Mouse (Mus musculus) intestine, postnatal 0 days (tissue): ENCODE data around the gene Hnrnpk. TPM values are rescaled to one million over a fixed set of nuclear protein-coding genes. Genes with fewer than 3 reads are reported as not detected.

Experiments
- ATAC-seq: fragments of 200-750 bp; cut with Nextera tagmentation; 2 replicates; pipeline ENCODE4 v1.8.0; 2017; ENCODE audit warnings: mild to moderate bottlenecking, moderate TSS enrichment, moderate library complexity
- H3K27ac ChIP-seq: fragments of 300-500 bp; sonication (generic); 2 replicates; pipeline ENCODE4 v1.5.1; 2014; ENCODE audit warnings: mild to moderate bottlenecking, low read depth, low read length, moderate library complexity
- H3K27me3 ChIP-seq: fragments of 300-500 bp; sonication (generic); replicated peaks from 2 replicates; pipeline ENCODE4 v1.6.1; 2014; ENCODE audit warnings: low read length, mixed read lengths; ENCODE audit not compliant: control insufficient read depth, insufficient read depth
- H3K36me3 ChIP-seq: fragments of 300-500 bp; sonication (generic); 2 replicates; pipeline ENCODE4 v1.6.1; 2014; ENCODE audit warnings: mild to moderate bottlenecking, moderate library complexity; ENCODE audit not compliant: control insufficient read depth, insufficient read depth
- H3K4me1 ChIP-seq: fragments of 300-500 bp; sonication (generic); replicated peaks from 2 replicates; pipeline ENCODE4 v1.6.1; 2014; ENCODE audit warnings: antibody characterized with exemption, low read length, mixed read lengths; ENCODE audit not compliant: control insufficient read depth, insufficient read depth
- H3K4me2 ChIP-seq: fragments of 300-500 bp; sonication (generic); replicated peaks from 2 replicates; pipeline ENCODE4 v1.6.1; 2014; ENCODE audit warnings: low read depth, mild to moderate bottlenecking, moderate library complexity
- H3K4me3 ChIP-seq: fragments of 300-500 bp; sonication (generic); 2 replicates; pipeline ENCODE4 v1.5.1; 2014; ENCODE audit warnings: low read depth, low read length
- H3K9ac ChIP-seq: fragments of 300-500 bp; sonication (generic); 2 replicates; pipeline ENCODE4 v1.6.1; 2014; ENCODE audit warnings: mild to moderate bottlenecking, low read depth, low read length
- H3K9me3 ChIP-seq: fragments of 300-500 bp; sonication (generic); 2 replicates; pipeline ENCODE4 v1.6.1; 2016; ENCODE audit warnings: mixed run types; ENCODE audit not compliant: control insufficient read depth
- CTCF ChIP-seq: sonication (generic); IDR thresholded peaks from 2 replicates; pipeline ENCODE4 v1.5.1; 2016; ENCODE audit warnings: low read depth, mild to moderate bottlenecking, control low read depth, antibody characterized with exemption, moderate library complexity
- WGBS: fragments of 180-500 bp; shearing (Covaris S2); extraction: QIAGEN DNeasy Blood & Tissue Kit; methylation state at CpG from one replicate; pipeline ENCODE4 v1.1.7; 2014; 5-methylcytosine and 5-hydroxymethylcytosine counted together
- polyA plus RNA-seq: library from polyadenylated mRNA; unstranded; fragments of >200 nt; fragmentation: Nextera tagmentation; extraction: Ambion mirVana; gene quantifications from 2 replicates; pipeline ENCODE4 v1.2.1, GENCODE M21; 2015

Gene Hnrnpk
- polyA plus RNA-seq, 1 experiment from 2014 or later: 424 TPM

GRCm38 (mm10) chr13:58415374-58415773 lies 12.2 kb upstream of the Hnrnpk start:
- Histone ChIP-seq H3K36me3 (peaks cover 9% of the 10 kb centered on the region; the same call in 1 of the 2 replicates), H3K27me3 (no peaks in the 10 kb centered on the region), H3K27ac (no peak overlapping the region), H3K4me2 (no peak overlapping the region), H3K9ac (no peak overlapping the region), H3K9me3 (no peaks in the 10 kb centered on the region), H3K4me3 (no peak overlapping the region), H3K4me1 (no peaks in the 10 kb centered on the region)
- no peak for TF ChIP-seq CTCF
- WGBS: 59% methylated on average over 6 of the region's 6 CpGs
- no peak for ATAC-seq

DNA sequence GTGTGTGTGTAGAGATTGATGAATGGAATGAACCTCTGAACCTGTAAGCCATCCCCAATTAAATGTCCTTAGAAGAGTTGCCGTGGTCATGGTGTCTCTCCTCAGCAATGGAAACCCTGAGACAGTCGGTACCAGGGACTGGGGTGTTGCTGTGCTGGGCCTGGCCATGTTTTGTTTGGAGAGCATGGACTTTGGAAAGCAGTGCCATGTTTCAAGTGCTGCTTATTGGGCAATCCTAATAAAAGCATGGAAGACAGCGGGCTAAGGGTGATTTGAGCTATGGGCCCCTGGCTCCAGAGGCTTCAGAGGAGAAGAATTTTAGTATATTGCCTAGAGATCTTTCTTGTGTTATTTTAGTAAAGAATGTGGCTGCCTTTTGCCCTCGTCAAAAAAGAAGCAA lies 7.9 kb upstream of the Hnrnpk start:
- no peak for ATAC-seq
- no peaks in the 10 kb centered on the region for H3K9me3 ChIP-seq
- 78% methylated on average over 4 of the region's 4 CpGs for WGBS
- H3K9ac ChIP-seq: no peak overlapping the region
- no peak overlapping the region for H3K4me2 ChIP-seq
- H3K4me1 ChIP-seq: no peaks in the 10 kb centered on the region
- no peak for TF ChIP-seq CTCF
- no peak overlapping the region for H3K4me3 ChIP-seq
- no peak overlapping the region for H3K27ac ChIP-seq
- H3K36me3 ChIP-seq: peaks cover 16% of the 10 kb centered on the region
- H3K27me3 ChIP-seq: no peaks in the 10 kb centered on the region

- peak; percentile 51 for ATAC-seq
- Histone ChIP-seq H3K9me3 (no peaks in the 10 kb centered on the region), H3K27me3 (no peaks in the 10 kb centered on the region), H3K4me2 (peak overlapping the region; percentile 75), H3K4me1 (no peaks in the 10 kb centered on the region), H3K9ac (peak overlapping the region; percentile 99), H3K4me3 (peak overlapping the region; percentile 98), H3K36me3 (peaks cover 4% of the 10 kb centered on the region), H3K27ac (peak overlapping the region; percentile 99)
- TF ChIP-seq CTCF: no peak
- WGBS: under 1% methylated on average over 41 of the region's 48 CpGs
These were observed 416 bp downstream of the Hnrnpk start for GRCm38 (mm10) chr13:58402744-58403110.

DNA sequence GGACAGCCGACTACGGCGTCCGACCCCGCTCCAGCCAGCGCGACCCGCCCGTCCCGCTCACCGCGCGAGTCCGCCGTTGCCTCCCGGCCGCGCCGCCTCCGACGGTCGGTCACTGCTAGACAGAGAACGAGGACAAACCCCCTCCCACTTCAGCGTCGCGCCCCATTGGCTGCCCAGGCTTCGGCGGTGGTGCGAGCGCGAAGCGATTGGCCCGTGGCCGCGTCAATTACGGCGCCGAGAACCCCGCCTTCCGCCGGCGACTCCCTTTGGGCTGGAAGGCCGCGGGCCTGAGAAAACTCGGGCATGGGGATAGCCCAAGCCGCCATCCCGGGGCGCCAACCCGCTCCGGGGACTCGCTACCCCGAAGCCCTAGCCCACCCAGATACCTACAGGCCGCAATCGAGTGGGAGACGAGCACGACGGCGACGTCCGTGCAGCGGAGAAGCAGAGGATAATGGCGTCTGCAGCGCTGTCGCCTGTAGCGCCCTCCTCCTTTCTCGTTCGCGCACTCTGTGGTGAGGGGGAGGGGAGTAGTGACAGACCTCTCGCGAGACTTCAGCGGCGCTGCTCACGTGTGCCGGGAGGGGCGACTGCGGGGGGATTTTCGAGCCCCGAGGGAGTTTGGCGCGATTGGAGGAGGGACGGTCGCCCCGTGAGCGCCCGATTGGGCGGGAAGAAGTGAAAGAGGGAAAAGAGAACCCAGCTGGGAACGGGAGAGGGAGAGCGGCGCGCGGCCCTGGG lies 970 bp downstream of the Hnrnpk start, which contains the start of gene Rmi1:
TSS of gene Rmi1 (plus strand) at position 246 of the 741 bp plus-strand sequence.
- under 1% methylated on average over 79 of the region's 91 CpGs for WGBS
- Histone ChIP-seq H3K4me3 (peak within 1 kb of the TSS; percentile 98), H3K9ac (peak within 1 kb of the TSS; percentile 99), H3K27ac (peak within 1 kb of the TSS; percentile 99), H3K4me1 (no peaks in the 10 kb centered on the region), H3K27me3 (no peaks in the 10 kb centered on the region), H3K9me3 (no peaks in the 10 kb centered on the region), H3K4me2 (peak within 1 kb of the TSS; percentile 75), H3K36me3 (peaks cover 9% of the 10 kb centered on the region)
- peak; percentile 59 for TF ChIP-seq CTCF
- ATAC-seq: peak; percentile 94

GRCm38 (mm10) chr13:58401135-58402002 lies 1.8 kb downstream of the Hnrnpk start:
- peak; percentile 52 for ATAC-seq
- under 1% methylated on average over 67 of the region's 100 CpGs for WGBS
- H3K4me3 ChIP-seq: peak overlapping the region; percentile 98

DNA sequence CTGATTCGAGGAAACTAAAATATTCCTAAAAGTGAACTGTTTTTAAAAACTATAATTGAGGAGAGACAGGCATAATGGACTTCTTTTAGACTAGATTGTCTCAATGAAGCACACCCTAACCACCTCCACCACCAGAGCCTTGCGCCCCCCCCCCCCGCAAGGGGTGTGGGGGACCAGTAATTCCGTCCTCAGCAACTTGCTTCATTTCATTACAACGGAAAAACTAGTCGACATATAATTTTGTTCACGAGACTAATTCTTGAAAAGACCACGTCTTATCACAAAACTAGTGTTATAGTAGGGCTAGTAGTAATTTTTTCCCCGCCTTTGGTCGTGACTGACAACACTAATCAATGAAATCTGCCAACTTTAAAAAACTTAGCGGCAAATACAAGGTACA lies 2.6 kb downstream of the Hnrnpk start:
- TF ChIP-seq CTCF: no peak
- H3K9me3 ChIP-seq: no peaks in the 10 kb centered on the region
- peak overlapping the region; percentile 99 for H3K9ac ChIP-seq
- peaks cover 22% of the 10 kb centered on the region for H3K36me3 ChIP-seq
- H3K4me1 ChIP-seq: no peaks in the 10 kb centered on the region
- 1% methylated on average over 11 of the region's 11 CpGs for WGBS
- H3K27ac ChIP-seq: peak overlapping the region; percentile 99; the same call in 1 of the 2 replicates
- ATAC-seq: no peak
- peak overlapping the region; percentile 98 for H3K4me3 ChIP-seq
- H3K4me2 ChIP-seq: peak overlapping the region; percentile 75
- H3K27me3 ChIP-seq: no peaks in the 10 kb centered on the region

More at GRCm38 (mm10) chr13:58401135-58402002, 1.8 kb downstream of the Hnrnpk start:
- H3K27me3 ChIP-seq: no peaks in the 10 kb centered on the region
- H3K9me3 ChIP-seq: no peaks in the 10 kb centered on the region
- H3K36me3 ChIP-seq: peaks cover 14% of the 10 kb centered on the region
- peak; percentile 51 for TF ChIP-seq CTCF
- H3K4me2 ChIP-seq: peak overlapping the region; percentile 75
- peak overlapping the region; percentile 99 for H3K27ac ChIP-seq
- H3K9ac ChIP-seq: peak overlapping the region; percentile 99
- H3K4me1 ChIP-seq: no peaks in the 10 kb centered on the region
